Mouse (Mus musculus): ENCODE measurements around the gene Fut11.

DNA sequence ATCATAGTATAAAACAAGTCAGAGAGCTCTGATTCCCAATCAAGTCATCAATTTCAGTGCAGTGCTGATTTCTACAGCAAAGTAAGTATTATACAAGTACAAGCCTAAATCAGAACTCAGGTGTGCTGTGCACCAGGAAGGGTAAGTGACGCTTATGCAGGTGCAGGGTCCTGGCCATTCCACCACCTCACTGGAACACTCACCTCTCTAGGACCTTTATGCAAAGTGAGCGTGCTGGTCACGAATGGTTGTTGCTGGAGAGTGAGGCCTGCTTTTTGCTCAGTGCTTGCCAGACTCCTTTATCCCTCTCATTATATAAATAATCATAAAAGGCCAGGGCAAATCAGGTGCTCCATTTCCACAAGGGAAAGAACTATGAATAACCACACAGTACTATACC is 5.6 kb downstream of the Fut11 start:
- TF ChIP-seq POLR2A (IDR thresholded peaks at IDR 0.05; ENCODE audit: insufficient read depth, low read length) (no peak), CTCF (IDR thresholded peaks at IDR 0.05; ENCODE audit: low read depth, low read length) (no peak)

All from ES-Bruce4 (cell line).